Mouse (Mus musculus) hindbrain, postnatal 0 days (tissue): ENCODE data around the gene Casc3. TPM values are rescaled to one million over a fixed set of nuclear protein-coding genes. Genes with fewer than 3 reads are reported as not detected.

Experiments used
- ATAC-seq: fragments of 200-750 bp; cut with Nextera tagmentation; 2 replicates; pipeline ENCODE4 v1.8.0; 2017; ENCODE audit warnings: mild to moderate bottlenecking, moderate TSS enrichment, moderate library complexity
- DNase-seq: peaks from one replicate; pipeline ENCODE4 v3.0.0-alpha.2; 2015; ENCODE audit warnings: low spot score
- H3K27ac ChIP-seq: fragments of 300-500 bp; sonication (generic); 2 replicates; pipeline ENCODE4 v1.5.1; 2014; ENCODE audit warnings: mild to moderate bottlenecking
- H3K27me3 ChIP-seq: fragments of 300-500 bp; sonication (generic); 2 replicates; pipeline ENCODE4 v1.6.1; 2014; ENCODE audit warnings: low read length, mixed read lengths; ENCODE audit not compliant: insufficient read depth
- H3K36me3 ChIP-seq: fragments of 300-500 bp; sonication (generic); 2 replicates; pipeline ENCODE4 v1.6.1; 2014; ENCODE audit warnings: low read length, mixed read lengths; ENCODE audit not compliant: insufficient read depth
- H3K4me1 ChIP-seq: fragments of 300-500 bp; sonication (generic); 2 replicates; pipeline ENCODE4 v1.6.1; 2014; ENCODE audit warnings: antibody characterized with exemption, low read length, mixed read lengths; ENCODE audit not compliant: insufficient read depth
- H3K4me2 ChIP-seq: fragments of 300-500 bp; sonication (generic); 2 replicates; pipeline ENCODE4 v1.6.1; 2014; ENCODE audit warnings: low read depth, mild to moderate bottlenecking, low read length, moderate library complexity, mixed read lengths
- H3K4me3 ChIP-seq: fragments of 300-500 bp; sonication (generic); 2 replicates; pipeline ENCODE4 v1.5.1; 2014; ENCODE audit warnings: low read length
- H3K9ac ChIP-seq: fragments of 300-500 bp; sonication (generic); replicated peaks from 2 replicates; pipeline ENCODE4 v1.6.1; 2014; ENCODE audit warnings: mild to moderate bottlenecking, low read length, moderate library complexity, mixed read lengths
- H3K9me3 ChIP-seq: fragments of 300-500 bp; sonication (generic); 2 replicates; pipeline ENCODE4 v1.6.1; 2016; ENCODE audit warnings: low read length, mixed read lengths
- CTCF ChIP-seq: IDR thresholded peaks from 2 replicates; pipeline ENCODE4 v1.5.1; 2016; ENCODE audit warnings: antibody characterized with exemption, control low read depth, low read depth
- WGBS: fragments of 180-500 bp; shearing (Covaris S2); extraction: QIAGEN DNeasy Blood & Tissue Kit; methylation state at CpG from one replicate; pipeline ENCODE4 v1.1.7; 2014; 5-methylcytosine and 5-hydroxymethylcytosine counted together
- polyA plus RNA-seq: library from polyadenylated mRNA; unstranded; fragments of >200 nt; fragmentation: Nextera tagmentation; extraction: Ambion mirVana; gene quantifications from 2 replicates; pipeline ENCODE4 v1.2.1, GENCODE M21; 2015
- total RNA-seq: library from RNA; depleted of rRNA; stranded (reverse); fragments of >200 nt; gene quantifications from 2 replicates; pipeline ENCODE4 v1.2.3, GENCODE M21; 2014

Gene Casc3
- total and polyA plus RNA-seq, 2 experiments from 2014 or later = 24.4 to 35.7 TPM

GRCm38 (mm10) chr11:98767713-98768112 is 37.0 kb upstream of the Casc3 start:
- no peak for TF ChIP-seq CTCF
- peak; percentile 54 for DNase-seq
- Histone ChIP-seq H3K4me2 (peak overlapping the region; percentile 43), H3K9ac (no peak overlapping the region), H3K9me3 (no peaks in the 10 kb centered on the region), H3K27me3 (no peaks in the 10 kb centered on the region), H3K36me3 (peaks cover 52% of the 10 kb centered on the region), H3K4me1 (peaks cover 26% of the 10 kb centered on the region), H3K27ac (peak overlapping the region; percentile 78), H3K4me3 (no peak overlapping the region)
- ATAC-seq = no peak
- 9% methylated on average over 4 of the region's 4 CpGs for WGBS

- peaks cover 33% of the 10 kb centered on the region for H3K4me1 ChIP-seq
- ATAC-seq = no peak
- no peaks in the 10 kb centered on the region for H3K9me3 ChIP-seq
- peak overlapping the region; percentile 37; the same call in 1 of the 2 replicates for H3K9ac ChIP-seq
- peak overlapping the region; percentile 78 for H3K27ac ChIP-seq
- peak overlapping the region; percentile 43 for H3K4me2 ChIP-seq
- peak overlapping the region; percentile 6; the same call in 1 of the 2 replicates for H3K4me3 ChIP-seq
- H3K27me3 ChIP-seq = no peaks in the 10 kb centered on the region
- 21% methylated on average over 35 of the region's 39 CpGs for WGBS
- H3K36me3 ChIP-seq = peaks cover 47% of the 10 kb centered on the region
- peak; percentile 36 for DNase-seq
- no peak for TF ChIP-seq CTCF
Measured at GRCm38 (mm10) chr11:98768127-98769006, 36.3 kb upstream of the Casc3 start.

GRCm38 (mm10) chr11:98769007-98769954 is 35.4 kb upstream of the Casc3 start:
- 85% methylated on average over 25 of the region's 25 CpGs for WGBS
- no peak for ATAC-seq
- H3K4me1 ChIP-seq = peaks cover 40% of the 10 kb centered on the region
- H3K27ac ChIP-seq = peak overlapping the region; percentile 78
- TF ChIP-seq CTCF = no peak
- no peak overlapping the region for H3K9ac ChIP-seq
- H3K9me3 ChIP-seq = no peaks in the 10 kb centered on the region
- H3K27me3 ChIP-seq = no peaks in the 10 kb centered on the region
- H3K4me2 ChIP-seq = no peak overlapping the region
- H3K36me3 ChIP-seq = peaks cover 38% of the 10 kb centered on the region
- no peak overlapping the region for H3K4me3 ChIP-seq
- DNase-seq = no peak

- Histone ChIP-seq H3K9ac (no peak overlapping the region), H3K27ac (peak overlapping the region; percentile 15; the same call in 1 of the 2 replicates), H3K4me2 (no peak overlapping the region), H3K27me3 (no peaks in the 10 kb centered on the region), H3K4me1 (peaks cover 47% of the 10 kb centered on the region), H3K4me3 (no peak overlapping the region), H3K9me3 (no peaks in the 10 kb centered on the region), H3K36me3 (peaks cover 33% of the 10 kb centered on the region)
- ATAC-seq (no peak), DNase-seq (no peak)
- 86% methylated on average over 26 of the region's 26 CpGs for WGBS
- no peak for TF ChIP-seq CTCF
Measured at GRCm38 (mm10) chr11:98770096-98770975, 34.4 kb upstream of the Casc3 start.

GRCm38 (mm10) chr11:98771131-98771530 is 33.6 kb upstream of the Casc3 start:
- Histone ChIP-seq H3K36me3 (peaks cover 33% of the 10 kb centered on the region), H3K27me3 (no peaks in the 10 kb centered on the region), H3K4me2 (no peak overlapping the region), H3K27ac (0 out of 2 replicates have a peak overlapping the region, but pooled peaks have one; percentile 15), H3K4me1 (peaks cover 41% of the 10 kb centered on the region), H3K9me3 (no peaks in the 10 kb centered on the region), H3K9ac (no peak overlapping the region), H3K4me3 (no peak overlapping the region)
- WGBS = 90% methylated on average over 18 of the region's 18 CpGs
- no peak for TF ChIP-seq CTCF
- DNase-seq (no peak), ATAC-seq (no peak)
